Mouse (Mus musculus): ENCODE results near the gene Klhl6. TPM values are rescaled to one million over a fixed set of nuclear protein-coding genes. Genes with fewer than 3 reads are reported as not detected.

The Klhl6 gene
- polyA plus RNA-seq, 1 experiment = 33.7 TPM

DNA sequence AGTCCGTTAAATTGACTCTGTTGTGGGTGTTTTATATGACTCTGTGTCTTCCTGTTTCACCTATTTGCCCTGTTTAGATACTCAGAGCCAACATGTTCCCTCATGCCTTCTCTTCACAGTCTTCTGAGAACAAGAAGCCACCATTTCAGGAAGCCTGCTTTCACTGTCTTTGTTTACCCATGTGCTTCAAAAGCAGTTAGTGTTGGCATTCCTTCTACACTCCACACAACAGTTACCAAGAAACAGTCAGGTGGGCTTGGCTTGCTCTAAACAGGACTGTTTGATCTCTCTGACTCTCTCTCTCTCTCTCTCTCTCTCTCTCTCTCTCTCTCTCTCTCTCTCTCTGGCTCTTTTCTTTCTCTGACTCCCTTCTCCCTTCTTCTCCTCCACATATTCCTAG, 64.6 kb downstream of the Klhl6 start:
- H3K27ac ChIP-seq (ENCODE audit: insufficient read depth, low read length) = no peak overlapping the region
- 87% methylated on average over 1 of the region's 1 CpGs for WGBS

DNA sequence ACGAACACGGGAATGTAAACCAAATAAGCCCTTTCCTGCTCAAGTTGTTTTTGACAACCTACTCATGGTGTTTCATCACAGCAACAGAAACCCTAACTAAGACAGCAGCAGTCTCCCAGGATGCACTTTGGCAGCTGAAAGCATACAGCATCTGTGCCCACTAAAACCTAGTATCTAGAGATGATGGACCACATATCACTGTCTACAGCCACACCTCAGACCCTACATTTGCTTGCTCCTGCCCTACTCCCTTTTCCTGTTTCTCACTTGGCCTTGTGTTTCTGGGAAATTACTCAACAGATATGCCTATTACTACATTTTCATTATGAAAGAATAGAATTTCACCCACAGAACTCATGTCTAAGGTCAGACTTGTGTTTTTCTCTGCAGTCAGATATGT, 70.3 kb downstream of the Klhl6 start:
- H3K4me1 ChIP-seq (ENCODE audit: control insufficient read depth, insufficient read depth, insufficient read length) = no peaks in the 10 kb centered on the region; the same call in 1 of the 2 replicates
- TF ChIP-seq POLR2A (IDR thresholded peaks at IDR 0.05; ENCODE audit: low read depth, low read length) (no peak), CTCF (IDR thresholded peaks at IDR 0.05; ENCODE audit: extremely low read depth, insufficient read depth, insufficient read length, insufficient replicate concordance) (no peak)
- H3K27me3 ChIP-seq (ENCODE audit: control insufficient read depth, insufficient read depth, low read length) = no peaks in the 10 kb centered on the region
- no peaks in the 10 kb centered on the region for H3K36me3 ChIP-seq (ENCODE audit: control insufficient read depth, insufficient read depth, low read length)
- WGBS = 64% methylated on average over 2 of the region's 2 CpGs
- DNase-seq (ENCODE audit: low read depth in 1 of 2, low spot score in 2 of 2) = no peak
- no peak overlapping the region for H3K27ac ChIP-seq (ENCODE audit: insufficient read depth, low read length)
- no peak overlapping the region for H3K4me3 ChIP-seq (ENCODE audit: extremely low read depth, insufficient read depth, insufficient read length)

More for the DNA sequence above, 64.6 kb downstream of the Klhl6 start:
- H3K4me3 ChIP-seq (ENCODE audit: extremely low read depth, insufficient read depth, insufficient read length) = no peak overlapping the region
- TF ChIP-seq POLR2A (IDR thresholded peaks at IDR 0.05; ENCODE audit: low read depth, low read length) (no peak), CTCF (IDR thresholded peaks at IDR 0.05; ENCODE audit: extremely low read depth, insufficient read depth, insufficient read length, insufficient replicate concordance) (no peak)
- H3K36me3 ChIP-seq (ENCODE audit: control insufficient read depth, insufficient read depth, low read length) = no peaks in the 10 kb centered on the region
- DNase-seq (ENCODE audit: low read depth in 1 of 2, low spot score in 2 of 2) = no peak
- H3K27me3 ChIP-seq (ENCODE audit: control insufficient read depth, insufficient read depth, low read length) = no peaks in the 10 kb centered on the region
- no peaks in the 10 kb centered on the region; the same call in 1 of the 2 replicates for H3K4me1 ChIP-seq (ENCODE audit: control insufficient read depth, insufficient read depth, insufficient read length)

DNA sequence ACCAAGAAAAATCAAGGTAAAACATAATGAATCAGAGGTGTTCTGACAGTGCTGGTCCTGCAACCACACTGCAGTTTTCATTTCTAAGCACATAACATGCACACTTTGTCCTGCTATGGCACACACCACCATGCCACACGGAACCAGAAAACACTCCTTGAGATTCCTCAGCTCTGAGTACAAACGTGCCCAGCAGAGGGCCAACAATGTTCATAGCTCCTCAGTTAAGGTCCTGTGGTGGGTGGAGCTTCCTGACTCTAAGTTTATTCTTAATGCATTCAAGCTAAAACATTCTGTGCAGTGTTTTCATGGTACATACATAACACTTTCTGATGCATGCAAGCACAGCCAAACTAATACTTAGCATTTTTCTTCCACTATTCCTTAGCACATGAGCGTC, 74.5 kb downstream of the Klhl6 start:
- 49% methylated on average over 3 of the region's 3 CpGs for WGBS
- Histone ChIP-seq H3K27ac (ENCODE audit: insufficient read depth, low read length) (no peak overlapping the region), H3K4me1 (ENCODE audit: control insufficient read depth, insufficient read depth, insufficient read length) (no peaks in the 10 kb centered on the region), H3K36me3 (ENCODE audit: control insufficient read depth, insufficient read depth, low read length) (no peaks in the 10 kb centered on the region), H3K4me3 (ENCODE audit: extremely low read depth, insufficient read depth, insufficient read length) (no peak overlapping the region), H3K27me3 (ENCODE audit: control insufficient read depth, insufficient read depth, low read length) (no peaks in the 10 kb centered on the region)
- peak in 1 of 2 experiments; percentile 11 for DNase-seq (ENCODE audit: low read depth in 1 of 2, low spot score in 2 of 2)
- TF ChIP-seq POLR2A (IDR thresholded peaks at IDR 0.05; ENCODE audit: low read depth, low read length) (no peak), CTCF (IDR thresholded peaks at IDR 0.05; ENCODE audit: extremely low read depth, insufficient read depth, insufficient read length, insufficient replicate concordance) (no peak)

DNA sequence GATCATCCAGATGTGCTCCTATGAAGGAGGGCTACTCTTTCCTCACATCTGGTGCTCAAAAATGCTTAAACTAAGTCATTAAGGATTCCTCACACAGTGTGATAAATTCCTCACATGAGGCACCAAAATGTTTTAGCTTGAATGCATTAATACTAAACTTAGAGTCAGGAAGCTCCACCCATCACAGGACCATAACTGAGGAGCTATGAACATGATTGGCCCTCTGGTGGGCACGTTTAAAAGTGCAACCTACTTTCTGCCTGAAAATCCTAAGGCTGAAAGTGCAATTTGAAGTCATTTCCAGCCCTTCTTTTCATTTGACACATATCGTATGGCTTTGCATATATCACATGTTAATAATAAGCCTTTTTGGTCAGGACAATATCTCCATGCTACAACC, 75.7 kb downstream of the Klhl6 start:
- H3K4me3 ChIP-seq (ENCODE audit: extremely low read depth, insufficient read depth, insufficient read length) = no peak overlapping the region
- no peaks in the 10 kb centered on the region for H3K4me1 ChIP-seq (ENCODE audit: control insufficient read depth, insufficient read depth, insufficient read length)
- TF ChIP-seq CTCF (IDR thresholded peaks at IDR 0.05; ENCODE audit: extremely low read depth, insufficient read depth, insufficient read length, insufficient replicate concordance) = no peak
- TF ChIP-seq POLR2A (IDR thresholded peaks at IDR 0.05; ENCODE audit: low read depth, low read length) = no peak
- no peaks in the 10 kb centered on the region for H3K36me3 ChIP-seq (ENCODE audit: control insufficient read depth, insufficient read depth, low read length)
- H3K27me3 ChIP-seq (ENCODE audit: control insufficient read depth, insufficient read depth, low read length) = no peaks in the 10 kb centered on the region
- WGBS = 29% methylated on average over 2 of the region's 2 CpGs
- DNase-seq (ENCODE audit: low read depth in 1 of 2, low spot score in 2 of 2) = peak; percentile 34 to 61
- no peak overlapping the region for H3K27ac ChIP-seq (ENCODE audit: insufficient read depth, low read length)

DNA sequence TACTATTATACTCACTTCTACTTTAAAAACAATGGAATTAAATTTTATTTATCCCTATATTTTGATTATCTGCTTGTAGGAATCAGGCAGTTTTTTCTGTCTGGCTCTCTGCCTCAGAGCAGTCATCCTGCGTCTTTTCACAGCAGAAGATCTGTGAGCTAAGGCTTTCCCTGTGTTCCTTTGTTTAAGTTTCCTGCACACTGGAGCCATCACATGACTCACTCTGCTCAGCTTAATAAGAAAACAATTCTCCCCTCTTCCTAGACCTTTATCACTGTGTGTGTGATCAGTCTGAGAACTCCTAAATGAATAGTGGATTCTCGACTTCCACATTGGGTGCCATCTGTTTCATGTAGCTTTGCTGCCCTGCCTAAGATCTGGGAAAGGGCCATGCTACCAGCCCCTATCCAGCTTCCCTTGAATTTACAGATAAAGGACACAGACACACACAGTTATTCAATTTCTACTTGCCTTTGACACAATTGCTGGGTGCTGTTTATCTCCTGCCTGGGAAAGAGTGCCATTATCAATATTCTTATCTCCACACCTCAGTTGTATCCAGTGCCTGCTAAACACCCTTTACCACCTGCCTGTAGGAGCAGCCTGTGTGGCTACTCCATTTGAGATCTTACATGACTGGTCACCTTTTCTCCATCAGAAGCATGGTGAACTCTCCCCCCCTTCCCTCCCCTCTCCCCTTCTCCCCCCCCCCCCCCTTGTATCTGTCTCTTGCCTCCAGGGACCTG, 77.9 kb downstream of the Klhl6 start:
- TF ChIP-seq POLR2A (IDR thresholded peaks at IDR 0.05; ENCODE audit: low read depth, low read length) = no peak
- TF ChIP-seq CTCF (IDR thresholded peaks at IDR 0.05; ENCODE audit: extremely low read depth, insufficient read depth, insufficient read length, insufficient replicate concordance) = no peak
- WGBS = 82% methylated on average over 2 of the region's 2 CpGs
- Histone ChIP-seq H3K4me3 (ENCODE audit: extremely low read depth, insufficient read depth, insufficient read length) (no peak overlapping the region), H3K4me1 (ENCODE audit: control insufficient read depth, insufficient read depth, insufficient read length) (no peaks in the 10 kb centered on the region), H3K27ac (ENCODE audit: insufficient read depth, low read length) (no peak overlapping the region), H3K36me3 (ENCODE audit: control insufficient read depth, insufficient read depth, low read length) (no peaks in the 10 kb centered on the region), H3K27me3 (ENCODE audit: control insufficient read depth, insufficient read depth, low read length) (no peaks in the 10 kb centered on the region)
- no peak for DNase-seq (ENCODE audit: low read depth in 1 of 2, low spot score in 2 of 2)

DNA sequence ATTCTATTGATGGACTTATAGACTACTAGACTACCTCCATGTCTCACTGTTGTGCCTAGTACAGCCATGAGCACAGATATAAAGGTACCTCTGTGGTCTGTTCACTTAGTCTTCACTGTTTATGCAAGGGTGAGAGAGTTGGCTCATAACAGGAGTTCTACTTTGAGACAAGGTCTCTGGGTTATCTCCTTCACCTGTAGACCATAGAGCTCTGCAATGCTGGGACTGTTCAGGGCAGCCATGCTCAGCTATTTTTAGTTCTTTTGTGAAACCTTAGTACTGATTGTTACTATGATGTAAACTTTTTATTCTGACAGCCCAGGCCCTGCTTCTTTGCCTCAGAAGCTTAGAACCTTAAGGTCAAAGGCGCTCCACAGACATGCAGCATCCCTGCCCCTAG, 79.0 kb downstream of the Klhl6 start:
- Histone ChIP-seq H3K36me3 (ENCODE audit: control insufficient read depth, insufficient read depth, low read length) (no peaks in the 10 kb centered on the region), H3K27ac (ENCODE audit: insufficient read depth, low read length) (no peak overlapping the region), H3K4me3 (ENCODE audit: extremely low read depth, insufficient read depth, insufficient read length) (no peak overlapping the region), H3K4me1 (ENCODE audit: control insufficient read depth, insufficient read depth, insufficient read length) (no peaks in the 10 kb centered on the region), H3K27me3 (ENCODE audit: control insufficient read depth, insufficient read depth, low read length) (no peaks in the 10 kb centered on the region)
- TF ChIP-seq POLR2A (IDR thresholded peaks at IDR 0.05; ENCODE audit: low read depth, low read length) (no peak), CTCF (IDR thresholded peaks at IDR 0.05; ENCODE audit: extremely low read depth, insufficient read depth, insufficient read length, insufficient replicate concordance) (no peak)
- no peak for DNase-seq (ENCODE audit: low read depth in 1 of 2, low spot score in 2 of 2)
- 90% methylated on average over 1 of the region's 1 CpGs for WGBS

Other genes with a start within 250 kb of the Klhl6 start
- 6.6 and 6.7 TPM in 2 replicates for gene B3gnt5, start 222.8 kb downstream of the Klhl6 start, polyA plus RNA-seq (2012; rRNA removed)
- gene Klhl24, start 114.5 kb upstream of the Klhl6 start, polyA plus RNA-seq (2012; rRNA removed) = 12.1 and 15.1 TPM in 2 replicates
- gene Yeats2, start 158.0 kb upstream of the Klhl6 start, polyA plus RNA-seq (2012; rRNA removed) = 12.5 and 16.7 TPM in 2 replicates

Data from spleen, adult 2 months (tissue).